Mouse (Mus musculus) R1 (cell line): ENCODE data around the gene Actl9.
A peak's percentile ranks its signal among the peaks of the same experiment; 100 is the strongest.

Source experiments
- DNase-seq: peaks from one replicate; pipeline ENCODE4 v3.0.0-alpha.2; 2018; ENCODE audit warnings: low read depth, low spot score

The Actl9 gene

DNA sequence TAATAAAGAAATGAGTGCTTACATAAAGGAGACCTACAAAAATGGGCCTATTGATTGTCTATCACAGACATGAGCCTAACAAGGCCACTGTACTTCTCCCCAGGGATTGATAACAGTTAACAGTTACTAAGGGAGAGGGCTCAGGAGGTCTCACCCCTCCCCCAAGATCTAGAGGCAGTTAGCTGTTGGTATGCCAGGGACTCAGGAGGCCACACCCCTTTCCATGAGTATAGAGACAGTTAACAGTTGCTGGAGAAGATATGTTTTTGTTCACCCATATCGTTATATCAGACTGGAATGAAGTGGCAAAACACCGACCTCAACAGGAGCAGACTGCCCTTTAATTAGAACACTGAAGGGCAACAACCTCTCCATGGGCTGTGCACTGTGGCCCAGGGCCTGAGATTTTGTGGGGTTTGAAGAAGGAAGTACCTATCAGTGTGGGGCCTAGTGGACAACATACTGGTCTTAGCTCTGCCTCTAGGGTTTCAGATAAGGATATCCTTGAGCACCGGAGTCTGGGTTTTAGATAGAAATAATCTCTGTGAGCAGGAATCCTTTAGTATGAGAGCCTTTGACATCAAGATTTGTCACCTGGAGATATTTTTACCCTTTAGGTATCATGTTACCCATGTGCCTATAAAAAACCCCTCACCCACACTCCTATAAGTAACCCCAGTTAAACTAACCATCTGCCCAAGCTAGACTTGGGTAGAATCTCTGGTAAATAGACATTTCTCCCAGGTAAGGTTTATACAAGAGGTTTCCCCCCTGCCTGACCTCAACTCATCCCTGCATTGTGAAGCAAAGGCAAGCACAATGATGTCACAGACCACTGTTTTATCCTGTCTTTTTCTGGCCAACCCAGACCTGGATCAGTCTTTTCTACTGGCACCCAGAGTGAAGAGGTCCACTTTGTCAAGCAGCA lies at the start of gene Actl9:
Gene Actl9 (plus strand): TSS at position 878 of the 928 bp plus-strand sequence.
- no peak for DNase-seq

DNA sequence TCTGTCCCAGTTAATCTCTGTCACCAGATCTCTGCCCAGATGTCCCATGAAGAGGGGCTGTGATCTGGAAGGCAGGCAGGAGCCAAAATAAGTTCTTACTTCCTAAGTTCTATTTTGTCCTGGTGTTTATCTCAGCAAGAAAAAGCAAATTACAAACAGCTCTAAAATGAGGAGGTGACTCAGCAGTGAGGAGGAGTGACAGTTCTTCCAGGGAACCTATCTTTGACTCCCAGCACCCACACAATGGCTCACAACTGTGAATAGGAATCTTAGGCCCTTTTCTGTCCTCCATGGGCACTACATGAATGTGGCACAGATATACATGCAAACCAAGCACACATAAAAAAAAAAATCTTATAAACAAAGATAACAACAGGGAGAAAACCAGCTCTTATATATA lies 47.0 kb upstream of the Actl9 start:
- DNase-seq = no peak

DNA sequence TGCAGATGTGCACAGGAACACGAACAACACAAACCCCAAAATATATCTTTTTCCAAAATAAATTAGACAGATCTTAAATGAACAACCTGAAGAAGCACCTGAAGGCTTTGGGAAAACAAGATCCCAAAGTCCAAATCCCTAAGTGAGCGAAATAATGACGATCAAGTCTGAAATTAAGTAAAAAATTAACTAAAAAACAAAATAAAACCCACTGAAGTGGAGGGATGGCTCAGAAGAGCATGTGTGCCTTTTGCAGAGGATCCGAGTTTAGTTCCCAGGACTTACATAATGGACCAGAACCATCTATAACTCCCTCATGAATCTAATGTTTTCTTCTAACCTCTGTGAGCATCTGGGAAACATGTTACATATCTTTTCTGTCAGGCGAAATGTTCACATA lies 40.4 kb upstream of the Actl9 start:
- no peak for DNase-seq

DNA sequence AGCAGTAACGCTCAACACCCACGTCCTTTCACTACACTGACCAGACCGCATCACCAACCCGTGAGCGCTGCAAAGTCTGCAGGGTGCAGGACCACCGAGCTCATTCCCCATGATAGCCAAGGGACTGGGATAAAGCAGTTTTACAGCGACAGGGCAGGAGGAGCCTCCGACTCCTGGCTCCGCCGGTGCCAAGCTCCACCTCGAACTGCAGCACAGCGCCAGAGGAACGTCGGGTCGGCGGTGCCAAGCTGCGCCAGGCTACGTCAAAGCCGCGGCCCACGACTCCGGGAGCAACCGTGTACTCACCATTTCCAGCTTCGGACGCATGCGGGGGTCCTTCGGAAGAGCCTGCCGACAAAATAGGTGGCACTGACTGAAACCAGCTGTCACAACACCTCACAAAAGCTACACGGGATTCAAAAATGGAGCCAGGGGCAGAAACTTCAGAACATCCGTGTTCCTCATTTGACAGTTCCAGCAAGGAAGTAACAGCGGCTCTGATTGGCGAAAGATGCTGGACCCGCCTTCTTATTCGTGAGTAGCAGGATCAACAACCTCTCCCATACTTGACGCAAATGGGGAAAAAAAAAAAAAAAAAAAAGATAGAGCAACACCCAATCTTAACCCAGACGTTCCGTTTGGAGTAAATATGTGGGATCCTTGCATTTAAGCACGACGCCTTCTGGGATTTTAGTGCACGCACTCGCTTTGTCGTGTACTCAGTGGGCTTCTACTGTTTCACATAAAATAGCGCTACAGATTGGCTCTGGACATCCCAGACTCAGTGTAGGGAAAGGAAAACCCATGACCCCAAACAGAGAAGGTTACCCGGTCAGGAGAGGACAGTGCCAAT lies 38.3 kb upstream of the Actl9 start, which contains the start of gene Zfp101:
Gene Zfp101 (minus strand): TSS at position 460 of the 853 bp plus-strand sequence.
- peak; percentile 99 for DNase-seq

DNA sequence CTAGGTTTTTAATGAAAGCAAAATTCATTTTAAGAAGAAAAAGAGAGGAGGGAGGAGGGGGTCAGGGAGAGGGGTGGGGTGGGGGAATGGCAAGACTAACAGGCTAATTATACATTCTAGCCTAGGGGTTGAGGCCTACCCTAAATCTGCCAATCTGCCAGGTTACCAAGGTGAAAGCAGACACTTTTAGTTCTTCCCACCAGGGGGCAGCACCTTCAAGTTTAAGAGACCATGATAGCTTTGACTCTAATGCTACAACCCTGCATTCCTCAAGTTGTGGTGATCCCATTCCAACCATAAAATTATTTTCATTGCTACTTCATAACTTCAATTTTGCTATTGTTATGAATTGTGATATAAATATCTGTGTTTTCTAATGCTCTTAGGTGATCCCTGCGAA lies 6.5 kb downstream of the Actl9 start:
- DNase-seq = peak; percentile 83

DNA sequence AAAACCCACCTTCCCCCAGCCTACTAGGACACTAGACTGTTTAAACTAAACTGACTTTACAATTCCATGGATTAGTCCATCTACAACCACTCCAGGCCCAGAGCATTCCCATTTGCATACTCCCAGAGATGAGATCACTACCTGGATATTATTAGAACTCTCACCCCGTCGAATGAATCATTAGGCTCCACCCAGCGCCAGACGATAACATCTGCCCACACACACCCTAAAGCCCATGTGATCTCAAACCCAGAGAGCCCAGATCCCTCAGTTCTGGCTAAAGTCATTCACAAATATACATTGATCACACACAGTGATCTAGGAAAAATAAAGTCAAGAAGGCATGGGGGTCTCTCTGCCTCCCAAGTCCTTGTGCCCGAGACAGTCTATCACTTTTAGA lies 7.2 kb downstream of the Actl9 start:
- DNase-seq = peak; percentile 9

DNA sequence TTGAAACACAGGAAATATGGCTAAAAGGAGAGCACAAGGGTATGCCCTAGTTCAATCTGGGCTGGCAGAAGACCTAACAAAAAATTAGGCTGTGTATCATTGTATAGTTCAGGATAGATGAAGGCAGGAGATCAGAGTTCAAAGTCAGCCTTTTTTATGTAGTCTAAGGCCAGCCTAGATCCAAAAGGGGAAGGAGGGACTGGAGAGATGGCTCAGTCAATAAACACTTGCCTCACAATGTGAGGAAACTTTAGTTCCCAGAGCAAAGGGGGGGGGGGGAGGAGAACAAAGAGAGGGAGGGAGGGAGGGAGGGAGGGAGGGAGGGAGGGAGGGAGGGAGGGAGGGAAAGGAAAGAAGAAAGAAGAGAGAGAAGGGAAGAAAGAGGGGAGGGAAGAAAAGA lies 8.5 kb downstream of the Actl9 start:
- no peak for DNase-seq

DNA sequence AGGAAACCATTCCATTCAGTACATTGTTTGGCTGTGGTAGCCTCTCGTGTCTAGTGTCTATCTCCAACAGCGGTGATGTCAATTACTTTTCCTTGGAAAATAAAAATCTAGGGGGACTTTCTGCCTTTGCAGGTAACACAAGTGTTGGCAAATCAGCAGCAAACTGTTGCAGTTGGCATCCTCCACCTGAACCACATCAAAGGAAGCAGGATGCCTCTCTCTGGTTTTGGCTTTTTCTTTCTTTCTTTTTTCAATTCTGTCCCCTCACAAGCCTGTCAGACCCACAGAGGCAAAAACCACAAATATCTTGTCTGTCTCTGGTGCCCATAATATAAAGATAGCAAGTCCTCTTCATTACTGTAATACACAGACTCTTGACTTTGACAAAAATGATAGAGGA lies 23.9 kb downstream of the Actl9 start:
- no peak for DNase-seq

DNA sequence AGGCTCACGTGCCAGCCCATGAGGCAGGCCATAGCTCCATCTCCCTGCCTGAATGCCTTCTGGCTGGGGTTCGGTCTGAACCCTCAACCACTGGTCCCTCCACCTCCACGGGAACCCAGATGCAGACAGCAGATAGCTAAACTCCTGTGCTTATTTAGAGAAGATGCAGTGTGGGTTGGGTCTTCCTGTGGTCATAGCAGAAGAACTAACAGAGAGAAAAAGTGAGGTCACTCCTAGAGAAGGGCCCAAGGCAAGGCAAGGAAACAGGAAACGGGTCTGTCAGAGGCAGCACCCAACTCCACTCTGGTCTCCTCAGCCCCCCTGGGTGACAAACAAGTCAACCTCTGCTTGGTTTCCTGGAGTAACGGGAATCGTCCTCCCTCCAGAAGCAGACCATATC lies 38.5 kb downstream of the Actl9 start:
- DNase-seq = no peak
